Mouse (Mus musculus): Measurements from ENCODE around the gene Pax8. TPM values are rescaled to one million over a fixed set of nuclear protein-coding genes. Genes with fewer than 3 reads are reported as not detected.

Gene Pax8
- total RNA-seq, 2 experiments from 2014 or later, result not detected

Other genes starting within 250 kb of the Pax8 start
- gene Il1f5, start 198.6 kb downstream of the Pax8 start, total RNA-seq (2021), result not detected
- not detected for gene Il1f10, start 184.4 kb downstream of the Pax8 start, total RNA-seq (2021)
- under 1 TPM; 0.16 to 0.79 TPM for gene Il1rn, start 138.7 kb downstream of the Pax8 start, total RNA-seq (2021)
- gene Psd4, start 108.0 kb downstream of the Pax8 start, total RNA-seq (2021), result 1 to 10 TPM; 1.5 to 2.4 TPM

Measured in adrenal gland, postnatal 36 days (tissue).